Mouse (Mus musculus) gastrocnemius, adult 18-20 months (tissue): ENCODE measurements around the gene Dtx1. TPM values are rescaled to one million over a fixed set of nuclear protein-coding genes. Genes with fewer than 3 reads are reported as not detected.

ENCODE experiments used
- DNase-seq: peaks from one replicate; pipeline ENCODE4 v3.0.0; 2021; ENCODE audit warnings: low spot score
- total RNA-seq, 2 experiments: library from RNA; stranded (reverse); gene quantifications; 2 replicates each; pipeline ENCODE4 v1.2.3; 2021

Dtx1 gene
- total RNA-seq, 2 experiments from 2014 or later, result 0.41 to 0.74 TPM

DNA sequence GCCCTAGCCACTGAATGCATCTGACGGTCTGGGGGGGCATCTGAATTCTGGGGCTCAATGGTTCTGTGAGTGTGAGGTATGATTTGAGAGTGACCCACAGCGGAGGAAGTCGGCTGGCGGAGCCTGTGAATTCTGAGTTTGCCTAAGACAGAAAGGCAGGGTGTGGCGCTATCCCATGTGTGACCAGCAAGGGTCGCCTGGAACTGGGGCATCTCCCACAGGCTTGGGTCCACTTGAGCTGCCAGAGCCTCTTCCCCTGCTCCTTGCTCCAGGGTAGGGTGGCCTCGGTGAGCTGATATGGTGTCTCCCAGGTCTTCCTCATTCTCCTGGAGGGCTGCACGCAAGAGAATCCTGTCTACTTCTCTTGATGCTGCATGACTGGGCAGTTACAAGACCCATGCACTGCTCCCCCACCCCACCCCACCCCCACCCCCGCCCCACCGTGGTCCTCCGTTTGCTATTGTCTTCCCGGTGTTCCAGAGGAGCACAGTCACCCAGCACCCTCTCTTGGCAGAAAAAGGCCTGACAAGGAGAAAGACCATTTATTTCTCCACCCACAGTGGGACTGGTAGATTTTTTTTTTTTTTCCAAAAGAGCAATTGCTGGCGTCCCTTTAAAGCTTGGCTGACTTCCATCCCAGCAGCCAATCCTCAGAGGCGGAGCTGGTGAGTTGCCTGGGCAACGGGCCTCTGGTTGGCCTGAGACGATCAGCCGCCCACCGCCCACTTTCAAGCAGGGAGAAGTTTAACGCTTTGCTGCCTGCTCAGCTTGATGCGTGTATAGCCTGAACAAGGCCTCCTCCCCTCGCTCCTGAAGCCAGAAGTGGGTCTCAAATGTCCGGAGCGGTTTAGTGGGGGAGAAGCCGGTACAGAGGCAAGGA lies 31.8 kb downstream of the Dtx1 start:
- DNase-seq, result peak; percentile 29

- DNase-seq, result no peak
Measured at GRCm38 (mm10) chr5:120677516-120677915, 34.2 kb downstream of the Dtx1 start.

- DNase-seq, result no peak
Measured at GRCm38 (mm10) chr5:120674229-120675145, 37.2 kb downstream of the Dtx1 start.

DNA sequence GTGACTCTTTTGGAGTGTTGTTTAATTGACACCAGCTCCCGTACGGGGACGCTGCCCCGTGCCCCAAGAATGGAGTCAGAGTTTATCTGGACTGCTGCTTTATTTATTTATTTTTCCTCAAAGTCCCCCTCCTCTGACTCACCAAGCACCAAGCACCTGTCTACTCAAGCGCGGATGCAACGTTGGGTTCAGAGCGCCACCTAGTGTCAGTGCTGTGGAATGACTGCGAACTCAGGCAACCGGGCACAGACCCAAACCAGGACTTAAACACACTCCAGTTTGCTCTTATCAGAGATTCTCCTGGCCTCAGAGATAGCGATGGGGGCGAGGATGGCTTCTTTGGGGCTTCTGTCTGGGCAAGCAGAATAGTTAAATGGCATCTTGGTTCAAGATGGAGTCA lies 38.1 kb downstream of the Dtx1 start:
- DNase-seq, result peak; percentile 48

GRCm38 (mm10) chr5:120671865-120672264 lies 39.9 kb downstream of the Dtx1 start:
- no peak for DNase-seq

- no peak for DNase-seq
Measured at GRCm38 (mm10) chr5:120670132-120670531, 41.6 kb downstream of the Dtx1 start.

DNA sequence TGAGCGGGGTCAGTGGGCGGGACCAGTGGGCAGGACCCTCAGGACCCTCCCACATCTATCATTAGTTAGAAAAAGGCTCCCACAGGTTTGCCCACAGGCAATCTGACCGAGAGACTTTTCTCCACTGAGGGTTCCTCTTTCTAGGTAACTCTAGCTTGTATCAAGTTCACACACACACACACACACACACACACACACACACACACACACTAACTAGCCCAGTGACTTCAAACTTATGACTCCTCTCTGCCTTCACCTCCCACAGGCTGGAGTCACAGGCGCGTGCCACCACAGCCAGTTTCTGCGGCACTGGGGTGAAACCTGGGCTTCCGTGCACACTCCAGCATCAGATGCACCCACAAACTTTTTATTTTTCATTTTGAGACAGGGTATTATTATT lies 43.0 kb downstream of the Dtx1 start:
- DNase-seq, result no peak

GRCm38 (mm10) chr5:120664888-120665287 lies 46.8 kb downstream of the Dtx1 start:
- DNase-seq, result no peak

DNA sequence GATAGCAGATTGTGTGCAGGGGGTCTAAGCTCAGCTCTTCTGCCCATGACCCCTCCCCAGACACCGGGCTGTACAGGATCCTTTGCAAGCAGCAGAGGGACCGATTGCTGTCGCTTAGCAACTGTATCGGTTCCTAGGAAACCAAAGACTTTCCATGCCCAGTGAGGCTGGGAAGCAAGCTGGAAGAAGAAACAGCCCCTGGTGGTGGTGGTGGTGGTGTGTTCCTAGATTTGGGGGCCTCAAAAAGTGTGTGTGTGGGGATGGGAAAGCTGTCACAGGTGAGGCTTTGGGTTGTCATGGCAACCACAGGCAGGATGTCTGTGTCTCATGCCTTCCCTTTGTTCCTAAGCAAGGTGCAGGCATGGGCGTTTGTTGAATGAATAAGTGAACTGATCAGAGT lies 50.9 kb downstream of the Dtx1 start:
- no peak for DNase-seq

DNA sequence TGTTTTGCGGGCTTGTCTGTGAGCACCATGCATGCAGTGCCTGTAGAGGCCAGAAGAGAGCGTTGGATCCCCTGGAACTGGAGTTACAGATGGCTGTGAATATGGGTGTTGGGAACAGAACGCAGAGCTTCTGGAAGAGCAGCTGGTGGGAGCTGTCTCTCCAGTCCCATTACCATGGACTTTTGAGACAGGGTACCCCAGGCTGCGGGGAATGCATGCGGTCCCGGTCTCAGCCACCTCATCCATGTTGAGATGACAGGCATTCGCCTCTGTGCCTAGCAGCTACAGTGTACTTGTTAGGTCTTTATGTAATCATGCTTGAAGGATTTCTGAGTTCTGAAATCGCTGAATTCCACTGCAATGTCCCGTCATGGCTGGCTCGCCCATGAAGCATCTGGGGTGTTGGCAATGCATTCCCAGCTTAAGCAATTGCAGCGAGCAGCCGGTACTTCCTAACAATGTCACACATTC lies 55.4 kb downstream of the Dtx1 start:
- no peak for DNase-seq

GRCm38 (mm10) chr5:120653873-120654272 lies 57.9 kb downstream of the Dtx1 start:
- DNase-seq, result no peak

DNA sequence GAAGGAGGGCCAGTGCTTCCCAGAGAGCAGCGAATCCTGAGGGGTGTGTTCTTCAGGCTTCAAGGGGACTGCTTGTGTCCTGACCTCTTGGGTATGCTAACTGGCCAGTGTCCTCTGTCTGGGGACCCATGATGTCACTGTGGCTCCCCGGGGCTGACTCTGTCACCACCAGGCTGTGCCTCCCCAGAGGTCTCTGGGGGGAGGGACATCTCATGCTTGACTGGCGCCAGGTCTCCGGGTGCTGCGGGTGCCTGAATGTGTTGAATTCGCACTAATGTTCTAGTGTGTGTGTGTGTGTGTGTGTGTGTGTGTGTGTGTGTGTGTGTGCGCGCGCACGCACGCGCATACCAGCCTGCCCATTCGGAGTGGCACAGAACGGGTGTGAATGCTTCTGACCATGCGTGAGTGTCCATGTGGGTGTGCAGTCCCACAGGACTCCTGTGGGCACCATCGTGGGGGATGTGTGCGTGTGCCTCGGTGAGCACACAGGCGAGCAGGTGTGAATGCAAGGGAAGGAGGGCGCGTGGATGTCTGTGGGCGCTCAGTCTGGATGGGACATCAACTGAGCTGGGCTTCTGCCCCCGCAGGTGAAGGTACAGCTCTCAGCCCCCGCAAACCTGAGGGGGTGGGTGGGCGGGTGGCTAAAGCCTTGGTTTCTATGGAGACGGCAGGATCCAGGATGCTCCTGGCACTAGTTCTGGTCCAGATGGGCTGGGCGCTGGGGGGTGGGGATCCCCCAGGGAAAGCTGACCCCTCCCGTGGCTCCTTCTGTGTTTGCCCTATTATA lies 58.6 kb downstream of the Dtx1 start:
- DNase-seq, result no peak

DNA sequence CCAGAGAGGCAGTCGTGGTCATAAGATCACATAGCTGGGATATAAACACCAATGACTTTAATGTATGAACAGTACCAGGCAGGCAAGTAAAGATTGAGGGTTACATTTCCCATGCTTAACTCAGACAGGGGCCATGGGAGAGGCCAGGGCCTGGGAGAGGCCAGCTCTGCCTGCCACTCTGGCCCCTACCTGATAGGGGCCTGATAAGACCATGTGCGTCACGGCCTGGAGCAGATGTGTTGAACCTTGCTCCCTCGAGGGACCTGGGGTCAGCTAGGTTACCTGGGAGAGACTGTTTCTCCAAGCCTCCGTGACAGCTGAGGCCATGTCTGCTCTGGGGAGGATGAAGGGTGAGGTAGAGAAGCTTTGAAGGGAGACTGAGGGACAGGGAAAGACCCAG lies 60.5 kb downstream of the Dtx1 start:
- no peak for DNase-seq

- no peak for DNase-seq
Measured at GRCm38 (mm10) chr5:120649938-120650337, 61.8 kb downstream of the Dtx1 start.

DNA sequence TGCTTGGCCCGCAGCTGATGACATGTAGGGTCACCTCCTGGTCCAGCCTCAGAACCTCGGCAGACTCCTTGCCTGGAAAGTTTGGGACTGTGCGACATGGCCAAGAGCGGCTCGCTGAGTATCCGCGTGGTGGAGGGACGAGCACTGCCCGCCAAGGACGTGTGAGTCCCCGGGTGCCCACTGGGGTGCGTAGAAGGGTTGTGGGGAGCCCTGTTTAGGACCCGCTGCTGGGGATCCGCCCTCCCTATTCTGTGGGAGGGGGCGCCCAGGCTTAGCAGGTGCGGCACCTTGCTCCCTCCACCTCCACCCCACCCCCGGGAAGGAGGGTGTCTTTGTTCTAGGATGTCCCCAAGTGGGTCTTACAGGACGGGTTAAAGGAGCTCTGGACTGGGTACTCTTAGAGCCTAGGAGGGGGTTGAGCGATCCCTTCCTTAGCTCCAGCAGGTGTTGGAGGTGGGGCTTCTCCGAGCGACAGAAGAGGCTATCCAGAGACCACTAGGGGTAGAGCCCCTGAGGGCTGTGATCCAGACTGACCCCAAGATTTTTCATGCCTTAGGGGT lies 62.3 kb downstream of the Dtx1 start:
- no peak for DNase-seq

DNA sequence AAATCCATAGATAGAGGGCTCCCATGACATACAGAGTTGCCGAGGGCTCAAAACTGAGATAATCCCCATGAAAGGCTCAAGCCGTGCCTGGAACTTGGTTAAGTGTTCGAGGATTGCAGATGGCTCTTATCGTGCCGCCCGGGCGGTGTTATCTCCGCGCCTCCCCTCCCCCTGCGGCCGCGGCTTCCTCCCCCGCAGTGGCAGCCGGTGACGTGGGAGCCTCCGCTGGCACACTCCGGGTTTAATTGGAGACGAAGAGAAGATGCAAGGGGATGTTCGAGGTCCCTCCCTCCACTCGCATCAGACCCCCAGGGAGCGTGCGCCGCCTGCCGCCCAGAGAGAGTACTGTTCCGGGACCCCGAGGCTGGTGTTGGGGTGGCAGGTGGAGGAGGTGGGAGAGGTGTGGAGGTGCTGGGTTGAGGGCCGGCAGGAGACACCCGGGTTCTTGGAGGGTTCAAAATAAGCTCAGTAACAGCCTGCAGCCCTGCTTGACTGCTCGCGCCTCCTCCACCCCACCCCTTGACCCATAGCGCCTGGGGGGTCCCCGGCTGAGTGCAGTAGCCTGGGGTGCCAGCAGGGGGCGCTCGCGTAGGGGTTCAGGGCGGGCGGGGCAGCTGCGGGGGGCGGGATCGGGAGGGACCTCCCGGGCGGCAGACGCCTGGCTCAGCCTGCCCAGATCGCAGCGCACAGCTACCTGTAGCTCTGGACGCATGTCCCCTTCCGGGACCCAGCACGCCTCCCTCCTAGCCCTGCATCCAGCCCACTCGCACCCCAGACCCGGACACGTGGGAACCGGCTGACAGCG lies 63.0 kb downstream of the Dtx1 start, which contains the start of gene Rasal1:
TSS of gene Rasal1 (plus strand) at position 244 of the 805 bp plus-strand sequence.
- DNase-seq, result no peak

DNA sequence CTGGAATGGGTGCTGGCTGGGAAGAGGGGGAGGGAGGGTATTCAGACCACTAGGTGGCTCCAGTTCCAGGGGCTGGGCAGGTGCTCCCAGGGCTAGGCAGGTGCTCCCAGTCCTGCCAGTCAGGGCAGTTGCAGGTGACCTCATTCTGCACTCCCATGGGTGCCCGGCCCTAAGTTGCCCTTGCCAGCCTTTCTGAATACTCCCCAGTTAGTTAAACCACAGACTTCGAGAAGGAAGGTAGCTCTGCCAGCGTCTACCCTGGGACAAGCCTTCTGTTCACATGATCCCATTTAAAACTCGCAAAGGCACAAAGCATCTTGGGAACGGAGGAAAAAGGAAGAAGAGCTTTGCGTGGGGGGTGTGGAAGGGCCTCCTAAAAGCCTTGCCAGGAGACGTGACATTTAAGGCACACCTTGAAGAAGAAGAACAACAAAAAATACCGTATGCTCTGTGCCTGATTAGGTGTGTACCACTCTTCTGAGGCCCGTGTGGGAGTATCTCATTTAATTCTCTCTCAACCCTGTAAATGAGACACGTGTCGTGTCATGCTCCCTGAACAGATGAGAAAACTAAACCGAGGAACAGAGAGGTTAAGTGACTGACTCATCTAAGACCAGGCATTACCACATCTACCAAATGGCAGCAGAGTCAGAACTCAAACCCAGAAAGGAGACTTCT lies 63.8 kb downstream of the Dtx1 start:
- no peak for DNase-seq

DNA sequence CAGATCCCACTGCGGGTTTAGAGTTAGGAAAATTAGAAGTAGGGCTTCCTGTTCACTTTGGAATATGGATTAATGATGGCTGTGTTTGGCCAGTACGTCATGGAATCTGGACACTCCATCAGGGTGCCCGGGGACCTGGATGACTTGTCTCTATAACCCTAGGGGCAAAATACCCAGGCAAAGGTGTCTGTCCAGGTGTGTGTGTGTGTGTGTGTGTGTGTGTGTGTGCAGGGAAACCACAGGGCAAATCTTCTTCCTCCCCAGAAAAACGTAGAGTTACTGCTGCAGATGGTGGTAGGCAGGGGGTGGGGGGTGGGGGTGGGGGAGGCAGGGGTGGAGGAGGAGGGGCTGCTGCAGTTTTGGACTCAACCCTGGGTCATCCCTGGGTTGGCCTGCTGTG lies 64.4 kb downstream of the Dtx1 start:
- no peak for DNase-seq

GRCm38 (mm10) chr5:120645851-120646250 lies 65.9 kb downstream of the Dtx1 start:
- DNase-seq, result no peak

- no peak for DNase-seq
Measured at GRCm38 (mm10) chr5:120644227-120644626, 67.5 kb downstream of the Dtx1 start.
